Mouse (Mus musculus) C2C12 (cell line): Measurements from ENCODE around the gene Cst7. TPM values are rescaled to one million over a fixed set of nuclear protein-coding genes. Genes with fewer than 3 reads are reported as not detected.

Source experiments
- H3K27me3 ChIP-seq: one replicate; pipeline ENCODE4 v1.6.1; 2011; ENCODE audit not compliant: control insufficient read depth, insufficient read depth, insufficient read length
- H3K36me3 ChIP-seq: one replicate; pipeline ENCODE4 v1.6.1; 2011; ENCODE audit not compliant: control insufficient read depth, insufficient read depth
- H3K4me3 ChIP-seq: one replicate; pipeline ENCODE4 v1.5.1; 2011; ENCODE audit warnings: mild to moderate bottlenecking, control low read depth; ENCODE audit not compliant: poor library complexity, insufficient read depth, severe bottlenecking
- H3K79me2 ChIP-seq: one replicate; pipeline ENCODE4 v1.6.1; 2011; ENCODE audit not compliant: control insufficient read depth, insufficient read depth
- H3K79me3 ChIP-seq: one replicate; pipeline ENCODE4 v1.6.1; 2011; ENCODE audit warnings: low read depth, control low read depth
- H3ac ChIP-seq: one replicate; pipeline ENCODE3; 2011; ENCODE audit warnings: low read depth; ENCODE audit not compliant: control insufficient read depth, insufficient read length
- CEBPB ChIP-seq: IDR thresholded peaks from one replicate; pipeline ENCODE4 v1.6.1; 2011; ENCODE audit warnings: low read depth, mild to moderate bottlenecking, control low read depth, moderate library complexity
- CTCF ChIP-seq: IDR thresholded peaks from one replicate; pipeline ENCODE4 v1.5.1; 2011; ENCODE audit not compliant: control insufficient read depth, insufficient read depth, insufficient read length
- FOSL1 ChIP-seq: IDR thresholded peaks from one replicate; pipeline ENCODE4 v1.8.0; 2011; ENCODE audit warnings: mild to moderate bottlenecking, low read length; ENCODE audit not compliant: poor library complexity, insufficient read depth, severe bottlenecking
- MAX ChIP-seq: IDR thresholded peaks from one replicate; pipeline ENCODE4 v1.6.1; 2011; ENCODE audit warnings: mild to moderate bottlenecking, control low read depth
- MYOD1 ChIP-seq: IDR thresholded peaks from one replicate; pipeline ENCODE4 v1.6.1; 2011; ENCODE audit warnings: low read depth; ENCODE audit not compliant: control insufficient read depth, insufficient read length
- MYOG ChIP-seq: IDR thresholded peaks from one replicate; pipeline ENCODE4 v1.6.1; 2011; ENCODE audit not compliant: control insufficient read depth, insufficient read length; ENCODE audit errors: extremely low read depth
- USF1 ChIP-seq: IDR thresholded peaks from one replicate; pipeline ENCODE4 v1.6.1; 2011; ENCODE audit warnings: low read depth, mild to moderate bottlenecking, control low read depth, moderate library complexity
- polyA plus RNA-seq: library from polyadenylated mRNA; unstranded; fragments of >200 nt; fragmentation: generic; extraction: Trizol; gene quantifications from one replicate; pipeline ENCODE4 v1.2.1, GENCODE M21; 2012; ENCODE audit warnings: missing spikeins

The Cst7 gene
- polyA plus RNA-seq, 1 experiment = not detected

DNA sequence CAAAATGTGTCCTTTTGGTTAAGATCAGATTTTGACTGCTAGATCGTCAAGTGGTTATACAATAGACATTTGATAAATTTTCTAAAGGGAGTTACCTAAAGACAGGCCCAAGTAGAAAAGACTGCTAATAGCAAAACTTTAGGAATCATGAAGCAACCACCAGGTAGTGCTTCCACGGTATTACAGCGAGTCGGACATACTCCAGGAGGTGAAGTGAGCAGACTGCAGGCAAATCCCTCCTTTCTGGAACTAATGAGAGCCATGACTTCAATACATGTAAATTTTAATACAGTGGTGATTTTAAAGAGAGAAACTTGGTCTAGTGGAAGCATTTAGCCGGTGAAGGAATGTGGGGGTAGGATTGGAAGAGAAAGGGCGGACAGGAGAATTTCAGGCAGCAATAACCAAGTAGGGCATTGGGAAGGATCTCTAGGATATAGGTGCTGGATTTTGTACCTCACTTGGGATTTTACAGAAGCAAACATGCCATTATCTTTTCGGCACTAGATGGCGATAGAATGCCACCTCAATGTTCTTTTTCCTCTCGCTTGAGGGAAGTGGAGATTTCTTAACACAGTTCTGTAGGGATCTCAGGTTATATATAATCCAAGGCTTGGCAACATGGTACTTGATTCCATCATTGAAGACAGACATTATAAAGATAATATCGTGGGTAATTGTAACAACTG, 38.8 kb downstream of the Cst7 start:
- peaks cover 7% of the 10 kb centered on the region for H3K79me3 ChIP-seq
- peaks cover 42% of the 10 kb centered on the region for H3K79me2 ChIP-seq
- no peak overlapping the region for H3ac ChIP-seq
- H3K27me3 ChIP-seq = no peaks in the 10 kb centered on the region
- TF ChIP-seq MYOD1 = no peak
- peak; percentile 38 for TF ChIP-seq CTCF
- H3K36me3 ChIP-seq = peaks cover 9% of the 10 kb centered on the region
- peak overlapping the region; percentile 70 for H3K4me3 ChIP-seq

DNA sequence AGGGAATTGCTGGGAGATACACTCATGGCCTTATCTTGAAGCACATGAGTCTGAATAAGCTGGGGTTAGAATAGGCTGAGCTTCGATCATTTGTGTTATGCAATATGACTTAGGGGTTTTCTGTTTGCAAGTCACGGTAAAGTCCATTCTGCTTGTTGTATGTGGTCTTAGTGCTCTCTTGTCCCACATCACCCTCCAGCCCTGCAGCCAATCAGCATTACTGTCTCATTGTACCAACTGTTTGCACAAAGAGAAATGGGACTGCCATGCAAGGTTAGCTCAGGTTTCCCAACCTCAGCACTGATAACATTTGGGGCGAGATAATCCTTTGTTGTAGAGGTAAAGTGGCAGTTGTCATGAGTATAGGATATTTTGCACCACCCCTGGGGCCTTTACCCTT, 39.9 kb downstream of the Cst7 start:
- Histone ChIP-seq H3ac (no peak overlapping the region), H3K36me3 (peaks cover under 1% of the 10 kb centered on the region), H3K79me2 (peaks cover 31% of the 10 kb centered on the region), H3K4me3 (no peak overlapping the region), H3K27me3 (no peaks in the 10 kb centered on the region), H3K79me3 (peaks cover 7% of the 10 kb centered on the region)
- no peak for TF ChIP-seq CTCF
- TF ChIP-seq MYOD1 = no peak
- TF ChIP-seq CEBPB = no peak
- no peak for TF ChIP-seq USF1
- TF ChIP-seq FOSL1 = no peak
- no peak for TF ChIP-seq MAX
- no peak for TF ChIP-seq MYOG

DNA sequence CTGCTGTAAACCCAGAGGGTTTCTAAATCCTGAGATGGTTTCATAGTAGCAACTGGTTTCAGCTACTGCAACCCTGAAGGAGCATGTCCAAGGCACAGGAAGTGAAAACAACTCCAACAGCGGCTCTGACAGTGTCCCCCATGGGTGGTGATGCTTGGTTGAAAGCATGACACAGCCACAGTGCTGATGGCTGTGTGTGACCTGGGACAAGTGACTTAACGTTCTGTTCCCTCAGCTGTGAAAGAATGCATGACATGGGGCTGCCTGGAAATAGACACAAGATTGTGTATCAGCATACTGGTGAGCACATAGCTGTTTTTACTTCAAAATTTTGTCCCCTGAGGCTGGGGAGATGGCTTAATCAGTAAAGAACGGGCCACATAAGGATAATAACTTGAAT, 51.5 kb downstream of the Cst7 start:
- Histone ChIP-seq H3K79me3 (no peaks in the 10 kb centered on the region), H3K4me3 (no peak overlapping the region), H3K79me2 (no peaks in the 10 kb centered on the region), H3K27me3 (no peaks in the 10 kb centered on the region), H3ac (no peak overlapping the region), H3K36me3 (no peaks in the 10 kb centered on the region)
- no peak for TF ChIP-seq MYOG

DNA sequence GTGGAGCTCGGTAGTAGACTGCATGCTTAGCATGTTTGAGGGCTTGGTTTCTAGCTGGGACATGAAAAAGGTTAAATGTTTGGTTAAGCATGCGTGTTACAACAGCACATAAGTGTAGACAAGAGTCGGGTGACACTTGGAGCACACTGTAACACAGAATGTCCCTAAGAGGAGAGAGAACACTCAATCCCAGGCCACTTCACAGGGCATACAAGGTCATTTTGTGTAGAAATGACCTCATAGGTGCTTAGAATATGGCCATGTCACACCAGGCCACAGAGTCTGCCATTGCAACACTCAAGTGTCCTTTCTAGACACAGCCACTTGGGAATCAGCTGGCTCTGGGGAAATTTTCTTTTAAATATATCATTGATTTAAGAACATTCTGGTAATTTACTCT, 53.7 kb downstream of the Cst7 start:
- no peaks in the 10 kb centered on the region for H3K79me3 ChIP-seq
- no peaks in the 10 kb centered on the region for H3K79me2 ChIP-seq
- no peaks in the 10 kb centered on the region for H3K36me3 ChIP-seq
- no peak overlapping the region for H3K4me3 ChIP-seq
- no peak overlapping the region for H3ac ChIP-seq
- H3K27me3 ChIP-seq = no peaks in the 10 kb centered on the region
- TF ChIP-seq FOSL1 = no peak
- TF ChIP-seq MYOD1 = no peak
- no peak for TF ChIP-seq CEBPB
- no peak for TF ChIP-seq MAX

DNA sequence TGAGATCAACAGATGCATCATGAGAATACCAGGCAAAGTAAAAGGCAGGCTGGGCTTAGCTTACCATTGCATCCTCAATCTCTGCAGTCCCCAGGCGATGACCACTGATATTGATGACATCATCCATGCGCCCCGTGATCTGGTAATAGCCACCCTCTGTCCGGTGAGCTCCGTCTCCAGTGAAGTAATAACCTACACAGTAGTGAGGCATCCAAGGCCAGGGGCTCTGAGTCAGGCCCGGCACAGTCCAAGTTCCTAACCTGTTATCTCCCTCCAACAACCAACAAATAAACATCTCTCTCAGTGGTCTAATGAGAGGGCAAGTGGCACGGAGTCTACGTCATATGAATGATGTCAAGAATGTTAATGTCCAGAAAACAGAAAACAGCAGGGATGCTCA, 54.7 kb downstream of the Cst7 start:
- Histone ChIP-seq H3ac (no peak overlapping the region), H3K4me3 (no peak overlapping the region), H3K36me3 (no peaks in the 10 kb centered on the region), H3K79me3 (no peaks in the 10 kb centered on the region), H3K27me3 (no peaks in the 10 kb centered on the region), H3K79me2 (no peaks in the 10 kb centered on the region)
- TF ChIP-seq CEBPB (no peak), MYOD1 (no peak), MYOG (no peak), USF1 (no peak), MAX (no peak), FOSL1 (no peak), CTCF (no peak)

DNA sequence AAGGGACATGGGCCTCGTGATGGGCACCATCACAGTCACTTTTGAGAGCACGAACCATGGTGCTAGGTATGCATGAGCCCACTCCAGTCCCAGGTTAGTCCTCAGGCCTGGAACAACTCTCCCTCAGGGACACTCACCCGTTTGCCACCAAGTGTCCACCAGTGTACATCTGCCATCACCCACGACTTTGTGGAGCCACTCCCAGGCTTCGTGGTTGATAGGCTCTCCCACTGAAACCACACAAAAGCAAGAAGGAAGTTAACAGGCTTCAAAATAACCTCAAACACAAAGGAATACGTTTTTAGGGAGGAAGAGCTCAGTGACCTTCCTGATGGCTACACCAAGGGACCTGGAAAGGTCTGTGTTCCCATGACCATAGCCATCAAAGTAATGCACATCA, 56.9 kb downstream of the Cst7 start:
- no peak overlapping the region for H3ac ChIP-seq
- no peaks in the 10 kb centered on the region for H3K79me2 ChIP-seq
- H3K79me3 ChIP-seq = no peaks in the 10 kb centered on the region
- no peak for TF ChIP-seq CEBPB
- TF ChIP-seq CTCF = no peak
- TF ChIP-seq USF1 = no peak
- TF ChIP-seq MAX = no peak
- TF ChIP-seq MYOD1 = no peak
- TF ChIP-seq FOSL1 = no peak
- no peak for TF ChIP-seq MYOG
- H3K36me3 ChIP-seq = no peaks in the 10 kb centered on the region
- no peak overlapping the region for H3K4me3 ChIP-seq
- H3K27me3 ChIP-seq = no peaks in the 10 kb centered on the region

Other genes with a start within 250 kb of the Cst7 start
- gene Gm10130, start 246.7 kb upstream of the Cst7 start, polyA plus RNA-seq = not detected
- 0.75 TPM for gene 3300002I08Rik, start 207.7 kb upstream of the Cst7 start, polyA plus RNA-seq
- 0.47 TPM for gene Zfp442, start 118.9 kb upstream of the Cst7 start, polyA plus RNA-seq
- 0.18 TPM for gene Zfp345, start 85.3 kb upstream of the Cst7 start, polyA plus RNA-seq
- 25.6 TPM for gene Apmap, start 38.2 kb downstream of the Cst7 start, polyA plus RNA-seq
- gene Acss1, start 98.1 kb downstream of the Cst7 start, polyA plus RNA-seq = not detected
- gene Vsx1, start 118.9 kb downstream of the Cst7 start, polyA plus RNA-seq = not detected
- 10.3 TPM for gene Entpd6, start 178.6 kb downstream of the Cst7 start, polyA plus RNA-seq
- gene Pygb, start 216.3 kb downstream of the Cst7 start, polyA plus RNA-seq = 39.0 TPM